Mouse (Mus musculus) embryonic facial prominence, embryonic 13.5 days (tissue): ENCODE results near the gene Nup93. TPM values are rescaled to one million over a fixed set of nuclear protein-coding genes. Genes with fewer than 3 reads are reported as not detected.

Experiments
- ATAC-seq: fragments of 200-750 bp; cut with Nextera tagmentation; 2 replicates; pipeline ENCODE4 v1.8.0; 2017; ENCODE audit warnings: low read depth; ENCODE audit not compliant: insufficient number of reproducible peaks, insufficient read depth, low FRiP score, low TSS enrichment
- H3K27ac ChIP-seq: fragments of 300-500 bp; sonication (generic); 2 replicates; pipeline ENCODE4 v1.5.1; 2015; ENCODE audit warnings: moderate library complexity, mild to moderate bottlenecking, inconsistent platforms
- H3K27me3 ChIP-seq: fragments of 300-500 bp; sonication (generic); 2 replicates; pipeline ENCODE4 v1.6.1; 2015; ENCODE audit warnings: mild to moderate bottlenecking, inconsistent platforms
- H3K36me3 ChIP-seq: fragments of 300-500 bp; sonication (generic); 2 replicates; pipeline ENCODE4 v1.6.1; 2015; ENCODE audit warnings: mild to moderate bottlenecking, inconsistent platforms
- H3K4me1 ChIP-seq: fragments of 300-500 bp; sonication (generic); 2 replicates; pipeline ENCODE4 v1.6.1; 2015; ENCODE audit warnings: inconsistent platforms
- H3K4me2 ChIP-seq: fragments of 300-500 bp; sonication (generic); 2 replicates; pipeline ENCODE4 v1.6.1; 2015; ENCODE audit warnings: moderate library complexity, mild to moderate bottlenecking, inconsistent platforms
- H3K4me3 ChIP-seq: fragments of 300-500 bp; sonication (generic); 2 replicates; pipeline ENCODE4 v1.5.1; 2015; ENCODE audit warnings: mild to moderate bottlenecking, inconsistent platforms
- H3K9ac ChIP-seq: fragments of 300-500 bp; sonication (generic); 2 replicates; pipeline ENCODE4 v1.6.1; 2015; ENCODE audit warnings: mild to moderate bottlenecking, inconsistent platforms
- H3K9me3 ChIP-seq: fragments of 300-500 bp; sonication (generic); 2 replicates; pipeline ENCODE4 v1.6.1; 2016; ENCODE audit warnings: inconsistent platforms
- WGBS: fragments of 180-500 bp; shearing (Covaris S2); methylation state at CpG from one replicate; pipeline ENCODE4 v1.1.7; 2015; ENCODE audit warnings: mixed read lengths; 5-methylcytosine and 5-hydroxymethylcytosine counted together
- polyA plus RNA-seq: library from polyadenylated mRNA; unstranded; fragments of >200 nt; fragmentation: Nextera tagmentation; extraction: Ambion mirVana; gene quantifications from 2 replicates; pipeline ENCODE4 v1.2.1, GENCODE M21; 2015

Nup93 gene
- polyA plus RNA-seq, 1 experiment from 2014 or later, result 88.8 TPM

DNA sequence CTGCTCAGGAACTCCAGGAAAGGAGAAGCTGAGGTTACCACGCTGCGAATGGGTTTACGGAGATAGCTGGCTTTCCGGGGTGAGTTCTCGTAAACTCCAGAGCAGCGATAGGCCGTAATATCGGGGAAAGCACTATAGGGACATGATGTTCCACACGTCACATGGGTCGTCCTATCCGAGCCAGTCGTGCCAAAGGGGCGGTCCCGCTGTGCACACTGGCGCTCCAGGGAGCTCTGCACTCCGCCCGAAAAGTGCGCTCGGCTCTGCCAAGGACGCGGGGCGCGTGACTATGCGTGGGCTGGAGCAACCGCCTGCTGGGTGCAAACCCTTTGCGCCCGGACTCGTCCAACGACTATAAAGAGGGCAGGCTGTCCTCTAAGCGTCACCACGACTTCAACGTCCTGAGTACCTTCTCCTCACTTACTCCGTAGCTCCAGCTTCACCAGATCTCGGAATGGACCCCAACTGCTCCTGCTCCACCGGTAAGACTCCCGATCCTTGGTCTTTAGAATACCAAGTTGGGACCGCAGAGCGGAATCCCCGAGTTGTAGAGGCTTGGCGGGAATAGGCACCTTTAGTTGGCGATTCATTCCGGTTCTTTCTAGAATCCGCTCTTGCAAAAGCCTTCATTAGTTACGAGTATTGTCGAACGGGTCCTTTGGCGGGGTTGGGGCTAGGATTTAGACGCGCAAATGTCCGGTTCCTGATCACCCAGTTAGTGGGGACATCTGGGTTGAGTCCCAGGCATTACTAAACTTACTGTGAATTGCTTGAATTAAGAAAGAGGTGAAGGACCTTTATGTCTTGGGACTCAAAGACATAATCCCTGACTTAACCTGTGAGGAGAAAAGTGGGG lies 35.3 kb upstream of the Nup93 start, which contains the start of gene Mt1:
Gene Mt1, plus strand, starts transcription at position 226 of the 856 bp plus-strand sequence.
- under 1% methylated on average over 50 of the region's 50 CpGs for WGBS

DNA sequence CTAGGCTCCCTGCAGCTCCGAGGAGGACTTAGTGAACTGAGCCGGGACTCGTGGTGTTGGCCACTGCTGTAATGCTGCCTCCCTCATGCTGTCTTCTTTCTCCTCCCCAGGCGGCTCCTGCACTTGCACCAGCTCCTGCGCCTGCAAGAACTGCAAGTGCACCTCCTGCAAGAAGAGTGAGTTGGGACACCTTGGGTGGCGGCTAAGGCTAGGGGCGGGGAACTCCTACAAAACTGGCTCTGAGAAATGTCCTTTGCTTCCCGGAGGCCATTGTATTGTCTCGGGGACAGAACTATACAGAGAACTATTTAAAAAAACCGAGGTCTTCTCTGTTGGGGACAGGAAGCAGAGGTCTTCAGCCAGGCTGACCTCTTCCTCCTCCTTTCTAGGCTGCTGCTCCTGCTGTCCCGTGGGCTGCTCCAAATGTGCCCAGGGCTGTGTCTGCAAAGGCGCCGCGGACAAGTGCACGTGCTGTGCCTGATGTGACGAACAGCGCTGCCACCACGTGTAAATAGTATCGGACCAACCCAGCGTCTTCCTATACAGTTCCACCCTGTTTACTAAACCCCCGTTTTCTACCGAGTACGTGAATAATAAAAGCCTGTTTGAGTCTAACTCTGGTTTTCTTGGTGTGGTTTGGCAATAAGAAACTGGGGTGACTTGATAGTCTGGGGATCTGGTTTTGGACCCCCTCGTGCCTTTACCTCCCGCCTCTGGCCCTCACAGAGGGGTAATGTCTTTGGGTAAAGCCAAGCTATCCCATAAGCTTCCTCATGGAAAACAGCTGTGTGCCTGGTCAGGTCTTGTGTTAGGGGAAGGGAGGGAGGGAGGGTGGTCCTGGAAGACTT lies 34.4 kb upstream of the Nup93 start:
- WGBS, result 2% methylated on average over 25 of the region's 25 CpGs
- H3K27me3 ChIP-seq, result peaks cover 98% of the 10 kb centered on the region

More for the DNA sequence above, 35.3 kb upstream of the Nup93 start, which contains the start of gene Mt1:
- H3K9ac ChIP-seq, result peak within 1 kb of the TSS; percentile 67
- no peaks in the 10 kb centered on the region for H3K9me3 ChIP-seq
- H3K27me3 ChIP-seq, result peaks cover 98% of the 10 kb centered on the region
- no peak within 1 kb of the TSS for H3K27ac ChIP-seq
- H3K36me3 ChIP-seq, result no peaks in the 10 kb centered on the region
- H3K4me3 ChIP-seq, result peak within 1 kb of the TSS; percentile 50
- peak; percentile 74 for ATAC-seq
- peaks cover 34% of the 10 kb centered on the region for H3K4me1 ChIP-seq
- H3K4me2 ChIP-seq, result peak within 1 kb of the TSS; percentile 83

DNA sequence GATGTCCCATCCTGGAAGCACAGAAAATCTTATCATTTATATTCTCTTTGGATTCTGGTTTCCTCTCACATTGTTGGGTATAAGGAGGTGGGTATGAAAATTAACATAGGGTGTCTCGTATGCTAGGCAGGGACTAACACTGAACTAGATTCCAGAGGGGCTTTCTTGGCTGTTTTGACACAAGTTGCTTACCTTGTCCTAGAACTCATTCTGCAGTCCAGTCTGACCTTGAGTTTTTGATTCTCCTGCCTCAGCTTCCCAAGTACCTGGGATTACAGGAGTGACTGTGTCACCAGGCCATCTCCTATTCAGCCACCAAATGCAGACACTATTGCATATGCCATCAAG lies 33.8 kb upstream of the Nup93 start:
- Histone ChIP-seq H3K4me1 (peaks cover 39% of the 10 kb centered on the region), H3K4me2 (0 out of 2 replicates have a peak overlapping the region, but pooled peaks have one; percentile 83), H3K9me3 (no peaks in the 10 kb centered on the region), H3K9ac (no peak overlapping the region), H3K4me3 (no peak overlapping the region), H3K27me3 (peaks cover 98% of the 10 kb centered on the region), H3K36me3 (no peaks in the 10 kb centered on the region), H3K27ac (no peak overlapping the region)
- no peak for ATAC-seq
- WGBS, result 69% methylated on average over 1 of the region's 1 CpGs

More for the DNA sequence above, 34.4 kb upstream of the Nup93 start:
- Histone ChIP-seq H3K27ac (no peak overlapping the region), H3K4me2 (peak overlapping the region; percentile 83), H3K36me3 (no peaks in the 10 kb centered on the region), H3K4me1 (peaks cover 39% of the 10 kb centered on the region), H3K9ac (peak overlapping the region; percentile 67; the same call in 1 of the 2 replicates), H3K4me3 (peak overlapping the region; percentile 50), H3K9me3 (no peaks in the 10 kb centered on the region)
- no peak for ATAC-seq

DNA sequence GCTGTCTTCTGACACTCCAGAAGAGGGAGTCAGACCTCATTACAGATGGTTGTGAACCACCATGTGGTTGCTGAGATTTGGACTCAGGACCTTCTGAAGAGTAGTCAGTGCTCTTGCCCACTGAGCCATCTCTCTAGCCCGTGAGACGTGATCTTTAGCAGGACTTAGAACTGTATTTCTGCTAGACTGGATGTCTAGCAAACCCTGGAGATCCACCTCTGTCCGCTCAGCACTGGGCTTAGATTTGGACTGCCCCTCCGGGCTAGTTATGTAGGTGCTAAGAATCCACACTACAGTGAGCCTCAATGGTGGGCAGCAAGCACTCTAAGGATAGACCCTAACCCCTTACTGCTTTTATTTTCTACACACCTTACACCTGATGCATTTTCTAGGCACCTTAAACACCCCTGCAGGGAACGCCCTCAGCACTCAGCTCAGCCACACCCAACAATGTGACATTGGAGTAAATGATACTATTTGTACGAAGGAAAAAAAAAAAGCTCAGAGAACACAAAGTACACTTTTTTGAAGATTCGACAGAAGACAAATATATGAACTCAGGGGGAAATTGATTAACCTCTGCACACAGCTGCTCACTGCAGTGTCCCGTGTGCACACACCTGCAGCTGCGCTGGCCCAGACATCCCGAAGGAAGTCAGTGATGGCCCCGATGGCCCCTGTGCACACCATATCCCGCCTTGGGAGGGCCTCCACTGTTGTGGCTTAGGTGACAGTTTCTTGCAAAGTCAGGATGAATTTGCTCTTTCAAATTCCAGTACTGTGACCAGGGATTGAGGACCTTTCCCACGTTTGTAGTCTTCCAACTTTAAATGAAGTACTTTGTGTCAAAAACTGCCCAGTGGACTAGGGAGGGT lies 32.1 kb upstream of the Nup93 start:
- peaks cover 53% of the 10 kb centered on the region for H3K4me1 ChIP-seq
- H3K36me3 ChIP-seq, result no peaks in the 10 kb centered on the region
- H3K9ac ChIP-seq, result no peak overlapping the region
- H3K4me2 ChIP-seq, result peak overlapping the region; percentile 56
- peaks cover 98% of the 10 kb centered on the region for H3K27me3 ChIP-seq
- H3K4me3 ChIP-seq, result peak overlapping the region; percentile 29
- no peak overlapping the region for H3K27ac ChIP-seq
- no peak for ATAC-seq
- H3K9me3 ChIP-seq, result no peaks in the 10 kb centered on the region
- WGBS, result 61% methylated on average over 13 of the region's 13 CpGs

DNA sequence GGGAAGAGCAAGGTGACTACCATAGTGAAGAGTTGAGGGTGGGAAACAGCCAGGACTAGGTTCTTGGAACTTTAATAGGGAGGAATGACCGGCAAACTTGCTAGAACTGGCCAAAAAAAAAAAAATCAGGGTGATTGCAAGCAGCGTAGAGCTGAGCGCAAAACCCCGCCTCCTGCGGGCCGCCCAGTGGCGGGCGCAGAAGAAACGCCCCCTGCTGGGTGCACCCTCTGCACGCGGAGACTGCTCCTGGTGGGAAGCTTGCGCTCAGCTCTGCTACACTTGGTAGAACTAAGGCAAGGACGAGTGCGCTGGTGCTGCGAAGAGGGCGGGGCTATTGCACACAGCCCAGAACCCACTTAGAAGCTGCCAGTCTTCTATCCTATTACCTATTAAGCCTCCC lies 31.2 kb upstream of the Nup93 start:
- Histone ChIP-seq H3K36me3 (no peaks in the 10 kb centered on the region), H3K27ac (no peak overlapping the region), H3K4me1 (peaks cover 57% of the 10 kb centered on the region), H3K4me2 (peak overlapping the region; percentile 56), H3K9me3 (no peaks in the 10 kb centered on the region), H3K9ac (no peak overlapping the region), H3K27me3 (peaks cover 98% of the 10 kb centered on the region), H3K4me3 (peak overlapping the region; percentile 29)
- ATAC-seq, result peak; percentile 26; the same call in 1 of the 2 replicates
- under 1% methylated on average over 16 of the region's 16 CpGs for WGBS

DNA sequence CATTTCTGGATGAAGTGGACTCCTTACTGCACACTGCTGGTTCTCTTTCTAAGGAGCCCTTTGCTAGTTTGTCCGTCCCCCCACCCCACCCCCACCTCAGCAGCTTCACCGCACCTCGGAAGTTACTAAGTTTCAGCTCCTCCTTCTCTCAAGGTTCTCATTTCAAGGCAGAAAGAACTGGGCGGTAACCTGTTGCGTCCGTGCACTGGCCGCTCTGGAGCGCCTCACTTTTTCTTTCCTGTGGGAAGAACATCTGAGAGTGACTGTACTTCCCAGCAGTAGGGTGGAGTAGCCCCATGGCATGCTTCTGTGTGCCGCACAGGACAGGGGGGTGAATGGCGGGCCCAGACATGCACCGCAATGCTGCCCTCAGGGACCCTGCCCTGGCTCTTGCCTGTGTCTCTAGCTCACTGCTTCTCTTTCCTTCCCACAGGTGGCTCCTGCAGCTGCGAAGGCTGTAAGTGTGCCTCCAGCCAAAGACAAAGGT lies 30.0 kb upstream of the Nup93 start:
- Histone ChIP-seq H3K36me3 (no peaks in the 10 kb centered on the region), H3K4me3 (no peak overlapping the region), H3K27me3 (peaks cover 97% of the 10 kb centered on the region), H3K4me1 (peaks cover 52% of the 10 kb centered on the region), H3K4me2 (peak overlapping the region; percentile 15), H3K27ac (0 out of 2 replicates have a peak overlapping the region, but pooled peaks have one; percentile 40), H3K9me3 (no peaks in the 10 kb centered on the region), H3K9ac (no peak overlapping the region)
- 0 out of 2 replicates have a peak, but pooled peaks have one; percentile 22 for ATAC-seq
- WGBS, result 13% methylated on average over 12 of the region's 12 CpGs

DNA sequence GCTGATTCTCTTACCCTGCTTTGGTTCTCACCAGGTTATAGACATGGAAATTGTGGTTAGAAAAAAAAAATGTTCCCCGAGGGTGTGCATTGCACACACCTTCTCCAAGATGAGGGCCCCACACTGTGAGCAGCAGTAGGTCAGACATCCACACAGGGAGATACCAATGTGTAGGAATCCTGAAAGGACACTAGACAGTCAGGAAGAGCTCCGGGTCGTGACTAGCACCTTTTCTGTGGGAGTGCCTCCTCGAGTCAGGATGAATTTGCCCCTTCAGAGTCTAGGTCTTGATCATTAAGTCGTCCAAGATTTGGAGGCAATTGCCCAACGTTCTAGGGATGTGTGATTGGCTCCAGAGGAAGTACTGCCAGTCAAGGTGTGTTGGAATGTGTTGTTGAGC lies 28.6 kb upstream of the Nup93 start:
- H3K27me3 ChIP-seq, result peaks cover 91% of the 10 kb centered on the region
- no peak overlapping the region for H3K27ac ChIP-seq
- H3K4me3 ChIP-seq, result no peak overlapping the region
- H3K4me2 ChIP-seq, result no peak overlapping the region
- ATAC-seq, result no peak
- peaks cover 46% of the 10 kb centered on the region for H3K4me1 ChIP-seq
- no peak overlapping the region for H3K9ac ChIP-seq
- 59% methylated on average over 6 of the region's 6 CpGs for WGBS
- H3K9me3 ChIP-seq, result no peaks in the 10 kb centered on the region
- H3K36me3 ChIP-seq, result no peaks in the 10 kb centered on the region

DNA sequence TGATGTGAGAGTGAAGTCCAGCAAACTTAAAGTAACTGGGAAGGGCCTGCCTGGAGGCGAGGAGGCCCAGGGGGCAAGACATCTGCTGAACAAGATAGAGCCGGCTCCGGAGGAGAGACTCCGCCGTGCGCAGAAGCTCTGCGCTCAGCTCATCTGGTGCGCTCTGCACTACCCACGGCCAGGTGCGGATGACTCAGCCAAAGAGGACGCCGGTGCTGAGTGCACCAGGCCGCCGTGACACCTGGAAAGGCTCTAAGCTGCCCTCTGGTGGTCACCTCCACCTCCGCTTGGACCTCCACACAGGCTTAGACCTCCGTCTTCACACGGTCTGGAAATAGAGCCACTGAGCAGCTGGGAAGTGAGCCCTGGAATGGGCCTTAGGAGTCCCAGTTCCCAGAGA lies 27.8 kb upstream of the Nup93 start:
- peaks cover 86% of the 10 kb centered on the region for H3K27me3 ChIP-seq
- H3K4me3 ChIP-seq, result peak overlapping the region; percentile 2; the same call in 1 of the 2 replicates
- H3K36me3 ChIP-seq, result no peaks in the 10 kb centered on the region
- no peaks in the 10 kb centered on the region for H3K9me3 ChIP-seq
- ATAC-seq, result peak; percentile 69
- WGBS, result 2% methylated on average over 17 of the region's 17 CpGs
- H3K27ac ChIP-seq, result no peak overlapping the region
- H3K9ac ChIP-seq, result no peak overlapping the region
- peaks cover 53% of the 10 kb centered on the region for H3K4me1 ChIP-seq
- H3K4me2 ChIP-seq, result peak overlapping the region; percentile 36

DNA sequence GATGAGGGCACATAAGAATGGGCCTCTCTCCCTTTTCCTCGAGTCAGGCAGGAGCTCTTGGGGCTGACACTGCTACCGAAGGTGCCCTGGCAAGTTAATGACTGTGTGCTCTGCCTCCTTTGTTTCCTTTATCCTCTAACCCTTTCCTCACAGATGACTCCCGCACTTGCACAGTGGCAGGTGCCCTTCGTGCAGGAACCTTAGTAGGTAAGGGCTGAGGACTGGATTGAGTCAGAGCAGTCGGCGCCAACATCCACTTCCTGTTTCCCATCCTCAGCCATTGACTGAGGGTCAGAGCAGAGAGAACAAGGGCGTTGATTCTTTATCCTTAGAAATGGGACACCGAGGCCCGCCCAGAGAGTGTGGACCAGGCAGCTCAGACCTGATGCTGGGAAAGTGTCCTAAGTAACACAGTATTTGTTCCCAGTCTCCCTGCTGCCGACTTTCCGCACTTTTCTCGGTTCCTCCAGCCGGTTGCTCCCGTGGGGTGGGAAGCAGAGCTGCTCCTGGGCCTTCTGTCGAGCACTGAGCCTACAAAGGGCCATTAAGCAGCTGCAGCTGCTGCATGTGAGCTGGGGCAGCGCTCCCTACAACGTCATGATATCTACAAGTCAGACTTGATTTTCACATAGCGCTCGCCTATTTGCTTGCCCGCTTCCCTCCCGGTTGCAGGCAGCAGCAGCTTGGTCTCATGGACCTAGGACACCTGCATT lies 26.9 kb upstream of the Nup93 start:
- H3K4me1 ChIP-seq, result peaks cover 53% of the 10 kb centered on the region
- WGBS, result 18% methylated on average over 21 of the region's 21 CpGs
- H3K9me3 ChIP-seq, result no peaks in the 10 kb centered on the region
- peaks cover 77% of the 10 kb centered on the region for H3K27me3 ChIP-seq
- H3K4me2 ChIP-seq, result peak overlapping the region; percentile 36; the same call in 1 of the 2 replicates
- H3K36me3 ChIP-seq, result no peaks in the 10 kb centered on the region
- ATAC-seq, result no peak
- H3K4me3 ChIP-seq, result no peak overlapping the region
- no peak overlapping the region for H3K9ac ChIP-seq
- no peak overlapping the region for H3K27ac ChIP-seq

DNA sequence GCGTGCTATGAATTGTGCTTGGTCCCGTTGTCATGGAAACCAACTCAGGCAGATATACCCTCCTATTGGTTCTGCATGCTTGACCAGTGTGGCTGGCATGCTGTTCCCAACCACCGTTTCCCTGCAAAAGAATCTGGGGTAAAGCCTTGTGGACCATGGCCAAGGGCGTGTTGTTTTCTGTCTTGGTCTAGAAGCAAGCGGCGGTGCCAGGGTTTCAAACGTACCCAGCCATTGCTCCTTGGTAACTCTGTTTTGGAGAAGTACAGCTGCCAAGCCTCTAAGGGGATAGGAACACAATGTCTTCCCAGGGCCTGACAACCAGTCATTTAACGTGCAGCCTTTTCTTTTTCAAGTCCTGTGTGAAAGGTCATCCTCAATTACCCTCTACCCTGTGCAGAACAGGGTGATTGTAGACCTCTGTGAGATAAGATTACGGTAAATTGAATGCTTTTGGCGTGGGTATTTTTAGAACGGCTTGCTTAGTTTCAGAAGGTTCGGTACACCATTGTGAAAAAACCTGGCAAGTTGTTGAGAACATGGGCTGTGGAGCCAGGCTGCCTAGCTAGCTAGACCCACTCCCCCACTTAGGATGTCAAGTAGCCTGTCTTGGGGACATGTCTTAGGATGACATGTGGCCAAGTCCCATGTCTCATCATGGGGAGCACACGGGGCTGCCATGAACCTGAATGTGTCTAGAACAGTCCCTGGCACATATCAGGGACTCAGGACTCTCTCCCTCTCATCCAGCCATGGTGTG lies 24.9 kb upstream of the Nup93 start:
- Histone ChIP-seq H3K36me3 (no peaks in the 10 kb centered on the region), H3K9ac (no peak overlapping the region), H3K27ac (no peak overlapping the region), H3K4me1 (peaks cover 35% of the 10 kb centered on the region), H3K9me3 (no peaks in the 10 kb centered on the region), H3K4me3 (no peak overlapping the region), H3K4me2 (no peak overlapping the region), H3K27me3 (peaks cover 57% of the 10 kb centered on the region)
- ATAC-seq, result no peak
- 53% methylated on average over 13 of the region's 13 CpGs for WGBS
